Mouse (Mus musculus) heart, postnatal 0 days (tissue): ENCODE data around the gene Slc43a3. TPM values are rescaled to one million over a fixed set of nuclear protein-coding genes. Genes with fewer than 3 reads are reported as not detected.

ENCODE experiments used
- ATAC-seq: fragments of 200-750 bp; cut with Nextera tagmentation; 2 replicates; pipeline ENCODE4 v1.8.0; 2017; ENCODE audit warnings: low read depth, moderate number of reproducible peaks, moderate library complexity; ENCODE audit not compliant: insufficient read depth
- DNase-seq: peaks from one replicate; pipeline ENCODE4 v3.0.0-alpha.2; 2016; ENCODE audit warnings: low spot score
- H3K27ac ChIP-seq: fragments of 300-500 bp; sonication (generic); 2 replicates; pipeline ENCODE4 v1.5.1; 2014; ENCODE audit warnings: low read depth, mild to moderate bottlenecking
- H3K27me3 ChIP-seq: fragments of 300-500 bp; sonication (generic); 2 replicates; pipeline ENCODE4 v1.6.1; 2014; ENCODE audit warnings: low read length, mixed read lengths; ENCODE audit not compliant: control insufficient read depth, insufficient read depth
- H3K36me3 ChIP-seq: fragments of 300-500 bp; sonication (generic); replicated peaks from 2 replicates; pipeline ENCODE4 v1.6.1; 2014; ENCODE audit warnings: low read length, mixed read lengths; ENCODE audit not compliant: control insufficient read depth, insufficient read depth
- H3K4me1 ChIP-seq: fragments of 300-500 bp; sonication (generic); 2 replicates; pipeline ENCODE4 v1.6.1; 2014; ENCODE audit warnings: antibody characterized with exemption; ENCODE audit not compliant: control insufficient read depth, insufficient read depth
- H3K4me2 ChIP-seq: fragments of 300-500 bp; sonication (generic); 2 replicates; pipeline ENCODE4 v1.6.1; 2014; ENCODE audit warnings: low read depth, mild to moderate bottlenecking, low read length, moderate library complexity
- H3K4me3 ChIP-seq: fragments of 300-500 bp; sonication (generic); 2 replicates; pipeline ENCODE4 v1.5.1; 2014; ENCODE audit warnings: low read depth, low read length
- H3K9ac ChIP-seq: fragments of 300-500 bp; sonication (generic); replicated peaks from 2 replicates; pipeline ENCODE4 v1.6.1; 2014; ENCODE audit warnings: low read depth, low read length, mixed read lengths
- H3K9me3 ChIP-seq: fragments of 300-500 bp; sonication (generic); replicated peaks from 2 replicates; pipeline ENCODE4 v1.6.1; 2016; ENCODE audit warnings: low read length; ENCODE audit not compliant: control insufficient read depth
- CTCF ChIP-seq: IDR thresholded peaks from 2 replicates; pipeline ENCODE4 v1.5.1; 2016; ENCODE audit warnings: antibody characterized with exemption, control low read depth, low read depth
- EP300 ChIP-seq: IDR thresholded peaks from 2 replicates; pipeline ENCODE4 v1.6.1; 2016; ENCODE audit warnings: antibody characterized with exemption, low read depth
- WGBS: fragments of 180-500 bp; shearing (Covaris S2); extraction: QIAGEN DNeasy Blood & Tissue Kit; methylation state at CpG from one replicate; pipeline ENCODE4 v1.1.7; 2014; 5-methylcytosine and 5-hydroxymethylcytosine counted together
- polyA plus RNA-seq: library from polyadenylated mRNA; unstranded; fragments of >200 nt; fragmentation: Nextera tagmentation; extraction: Ambion mirVana; gene quantifications from 2 replicates; pipeline ENCODE4 v1.2.1, GENCODE M21; 2015
- total RNA-seq: library from RNA; depleted of rRNA; stranded (reverse); fragments of >200 nt; gene quantifications from 2 replicates; pipeline ENCODE4 v1.2.3, GENCODE M21; 2014; ENCODE audit warnings: low replicate concordance

Slc43a3 gene
- total and polyA plus RNA-seq, 2 experiments from 2014 or later = 43.5 to 101 TPM

DNA sequence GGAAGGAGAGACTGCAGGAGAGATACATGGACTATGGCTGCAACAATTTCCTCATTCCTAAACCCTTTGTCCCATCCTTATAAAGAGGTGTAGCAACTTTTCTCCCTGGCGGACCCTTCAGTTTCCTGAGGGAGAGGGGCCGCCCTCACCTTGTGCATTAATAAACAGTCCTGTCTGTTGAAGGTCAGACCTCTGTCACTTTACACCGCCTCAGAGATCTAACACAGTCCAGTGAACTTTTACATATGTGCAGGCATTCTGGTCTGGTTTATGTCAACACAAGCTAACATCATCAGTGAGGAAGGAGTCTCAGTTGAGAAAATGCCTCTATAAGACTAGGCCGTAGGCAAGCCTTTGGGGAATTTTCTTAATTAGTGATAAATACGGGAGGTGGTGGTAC lies 22.5 kb upstream of the Slc43a3 start:
- H3K4me3 ChIP-seq = no peak overlapping the region
- ATAC-seq (no peak), DNase-seq (no peak)
- no peaks in the 10 kb centered on the region for H3K27me3 ChIP-seq
- H3K4me2 ChIP-seq = no peak overlapping the region
- WGBS = 54% methylated on average over 5 of the region's 5 CpGs
- H3K9ac ChIP-seq = no peak overlapping the region
- H3K36me3 ChIP-seq = no peaks in the 10 kb centered on the region
- H3K4me1 ChIP-seq = peaks cover 18% of the 10 kb centered on the region
- H3K27ac ChIP-seq = peak overlapping the region; percentile 25; the same call in 1 of the 2 replicates
- TF ChIP-seq EP300 (no peak), CTCF (no peak)
- no peaks in the 10 kb centered on the region for H3K9me3 ChIP-seq

GRCm38 (mm10) chr2:84915330-84915729 lies 21.0 kb upstream of the Slc43a3 start:
- no peaks in the 10 kb centered on the region for H3K36me3 ChIP-seq
- H3K9ac ChIP-seq = no peak overlapping the region
- 68% methylated on average over 3 of the region's 3 CpGs for WGBS
- no peak overlapping the region for H3K4me2 ChIP-seq
- DNase-seq = no peak
- H3K27me3 ChIP-seq = no peaks in the 10 kb centered on the region
- peaks cover 18% of the 10 kb centered on the region for H3K4me1 ChIP-seq
- peak overlapping the region; percentile 83 for H3K27ac ChIP-seq
- H3K4me3 ChIP-seq = no peak overlapping the region
- no peaks in the 10 kb centered on the region for H3K9me3 ChIP-seq
- no peak for ATAC-seq
- no peak for TF ChIP-seq CTCF
- TF ChIP-seq EP300 = no peak

- 55% methylated on average over 8 of the region's 8 CpGs for WGBS
- H3K27me3 ChIP-seq = no peaks in the 10 kb centered on the region
- peak; percentile 83 for ATAC-seq
- H3K4me1 ChIP-seq = peaks cover 18% of the 10 kb centered on the region
- H3K4me2 ChIP-seq = no peak overlapping the region
- TF ChIP-seq CTCF = no peak
- TF ChIP-seq EP300 = peak; percentile 98
- no peaks in the 10 kb centered on the region for H3K36me3 ChIP-seq
- H3K9ac ChIP-seq = no peak overlapping the region
- DNase-seq = peak; percentile 93
- H3K4me3 ChIP-seq = no peak overlapping the region
- peak overlapping the region; percentile 83 for H3K27ac ChIP-seq
- H3K9me3 ChIP-seq = no peaks in the 10 kb centered on the region
Measured at GRCm38 (mm10) chr2:84916548-84917320, 19.6 kb upstream of the Slc43a3 start.

GRCm38 (mm10) chr2:84918188-84918587 lies 18.2 kb upstream of the Slc43a3 start:
- TF ChIP-seq EP300 (no peak), CTCF (no peak)
- no peaks in the 10 kb centered on the region for H3K27me3 ChIP-seq

DNA sequence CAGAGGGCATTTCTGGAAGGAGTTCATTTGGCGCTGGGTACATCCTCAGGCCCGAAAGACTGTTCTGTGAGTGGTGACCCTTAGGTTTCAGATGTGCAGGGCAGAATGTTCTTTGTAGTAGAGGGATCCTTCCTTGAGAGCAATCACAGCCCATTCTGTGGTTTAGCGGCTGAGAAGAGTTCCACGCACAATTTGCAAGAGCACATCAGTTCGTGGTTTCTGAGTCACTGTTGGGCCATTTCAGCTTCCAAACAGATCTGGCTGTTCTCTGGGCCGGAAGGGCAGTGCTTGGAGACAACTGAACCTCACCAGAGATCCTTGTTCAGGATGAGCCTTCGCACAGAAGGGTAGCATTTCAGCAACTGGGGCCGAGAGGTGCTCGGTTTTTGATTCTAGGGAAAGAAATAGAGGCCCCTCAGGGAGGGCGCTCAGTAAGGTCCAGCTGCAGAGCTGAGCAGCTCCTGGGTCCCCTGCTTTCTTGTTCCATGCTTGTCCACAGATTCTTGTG lies 16.7 kb upstream of the Slc43a3 start:
- no peaks in the 10 kb centered on the region for H3K36me3 ChIP-seq
- no peak for DNase-seq
- TF ChIP-seq EP300 = no peak
- no peak for TF ChIP-seq CTCF

More at GRCm38 (mm10) chr2:84918188-84918587, 18.2 kb upstream of the Slc43a3 start:
- no peak overlapping the region for H3K4me2 ChIP-seq
- H3K4me3 ChIP-seq = no peak overlapping the region
- H3K9ac ChIP-seq = no peak overlapping the region
- no peak for DNase-seq
- 50% methylated on average over 3 of the region's 3 CpGs for WGBS
- peaks cover 4% of the 10 kb centered on the region; the same call in 1 of the 2 replicates for H3K9me3 ChIP-seq
- H3K27ac ChIP-seq = peak overlapping the region; percentile 26; the same call in 1 of the 2 replicates
- H3K36me3 ChIP-seq = no peaks in the 10 kb centered on the region
- peaks cover 18% of the 10 kb centered on the region for H3K4me1 ChIP-seq
- ATAC-seq = no peak

GRCm38 (mm10) chr2:84930186-84930585 lies 6.2 kb upstream of the Slc43a3 start:
- H3K27me3 ChIP-seq = no peaks in the 10 kb centered on the region
- H3K4me1 ChIP-seq = no peaks in the 10 kb centered on the region
- TF ChIP-seq CTCF (no peak), EP300 (no peak)
- WGBS = 92% methylated on average over 7 of the region's 7 CpGs
- ATAC-seq = no peak
- H3K9ac ChIP-seq = no peak overlapping the region
- DNase-seq = no peak
- no peak overlapping the region for H3K27ac ChIP-seq
- H3K36me3 ChIP-seq = no peaks in the 10 kb centered on the region
- no peaks in the 10 kb centered on the region for H3K9me3 ChIP-seq
- no peak overlapping the region for H3K4me3 ChIP-seq
- no peak overlapping the region for H3K4me2 ChIP-seq

More for the DNA sequence above, 16.7 kb upstream of the Slc43a3 start:
- no peak overlapping the region for H3K9ac ChIP-seq
- H3K27ac ChIP-seq = no peak overlapping the region
- H3K27me3 ChIP-seq = no peaks in the 10 kb centered on the region
- H3K4me1 ChIP-seq = peaks cover 18% of the 10 kb centered on the region
- no peak overlapping the region for H3K4me3 ChIP-seq
- 92% methylated on average over 10 of the region's 10 CpGs for WGBS
- no peak overlapping the region for H3K4me2 ChIP-seq
- no peak for ATAC-seq
- H3K9me3 ChIP-seq = peaks cover 11% of the 10 kb centered on the region
